Mouse (Mus musculus) frontal cortex, postnatal 10 days (tissue): ENCODE data around the gene Dnajc16.

Source experiments
- DNase-seq, 2 experiments: peaks; one replicate each; pipeline ENCODE4 v3.0.0; 2022; ENCODE audit warnings: low spot score in 2 of 2, mixed read lengths in 1 of 2

Dnajc16 gene

DNA sequence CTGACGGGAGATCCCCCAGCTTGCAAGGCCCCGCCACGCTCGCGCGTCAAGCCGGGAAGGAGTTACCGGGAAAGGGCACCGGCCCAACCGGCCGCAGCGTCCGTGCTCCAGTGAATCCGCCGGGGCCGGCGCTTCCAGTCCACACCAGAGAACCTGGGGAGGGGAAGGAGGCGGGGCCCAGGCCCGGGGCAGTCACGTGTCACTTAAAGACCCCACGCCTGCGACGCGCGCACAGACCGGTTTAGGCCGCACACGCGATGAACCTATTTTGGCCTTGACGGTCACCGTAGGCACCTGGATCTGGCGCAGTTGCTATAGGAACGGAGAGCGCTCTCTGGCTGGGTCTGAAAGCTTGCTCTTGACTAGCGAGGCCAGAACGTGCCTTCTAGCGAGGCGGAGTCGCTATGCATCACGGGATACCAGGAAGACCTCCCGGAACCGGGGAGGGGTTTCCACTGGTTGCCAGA, at the start of gene Dnajc16:
Dnajc16 (minus strand) TSS at position 408 of the 467 bp plus-strand sequence.
- DNase-seq: peak; percentile 97 to 98

DNA sequence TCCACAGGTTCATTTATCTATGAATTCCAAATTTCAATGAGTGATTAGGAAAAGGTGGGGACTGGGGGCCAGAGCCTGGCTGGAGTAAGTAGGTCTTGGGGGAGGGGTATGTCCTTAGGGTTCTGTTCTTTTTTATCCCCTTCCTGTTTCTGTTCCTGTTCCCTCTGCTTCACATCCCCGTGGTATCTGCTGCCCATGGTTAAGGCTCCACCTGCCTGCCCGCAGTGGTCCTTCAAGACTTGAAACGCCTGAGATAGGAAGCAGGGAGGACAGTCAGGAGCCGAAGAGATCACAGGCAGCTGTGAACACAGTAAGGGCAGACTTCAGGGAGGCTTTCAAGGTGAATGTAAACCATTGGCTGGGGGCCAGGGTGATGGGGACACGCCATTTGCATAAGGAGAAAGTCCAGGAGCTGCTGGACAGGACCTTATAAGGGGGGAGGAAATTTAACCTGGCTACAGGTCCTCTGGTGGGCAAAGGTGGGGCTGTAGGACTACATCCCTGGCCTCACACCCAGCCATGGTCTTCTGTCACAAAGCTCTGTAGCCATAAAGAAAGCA, 43.9 kb upstream of the Dnajc16 start:
- no peak for DNase-seq

DNA sequence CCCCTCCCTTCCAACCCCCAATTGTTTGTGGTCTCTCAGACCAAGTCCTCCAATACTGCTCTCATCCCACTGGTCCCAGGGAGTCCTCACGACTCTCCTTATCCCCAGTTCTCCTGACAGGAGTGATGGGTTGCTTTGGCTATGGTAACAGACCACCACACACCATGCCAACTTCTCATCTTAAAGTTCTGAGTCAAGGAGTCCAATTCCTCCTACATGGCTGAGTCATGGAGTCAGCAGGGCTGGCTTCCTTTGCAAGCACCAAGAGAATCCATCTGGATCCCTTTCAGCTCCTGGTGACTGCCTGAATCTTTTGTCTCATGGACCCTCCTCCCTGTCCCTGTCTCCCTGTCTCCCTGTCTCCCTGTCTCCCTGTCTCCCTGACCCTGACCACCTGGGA, 43.2 kb upstream of the Dnajc16 start:
- no peak for DNase-seq

GRCm38 (mm10) chr4:141831361-141831760, 40.6 kb upstream of the Dnajc16 start:
- DNase-seq: no peak

DNA sequence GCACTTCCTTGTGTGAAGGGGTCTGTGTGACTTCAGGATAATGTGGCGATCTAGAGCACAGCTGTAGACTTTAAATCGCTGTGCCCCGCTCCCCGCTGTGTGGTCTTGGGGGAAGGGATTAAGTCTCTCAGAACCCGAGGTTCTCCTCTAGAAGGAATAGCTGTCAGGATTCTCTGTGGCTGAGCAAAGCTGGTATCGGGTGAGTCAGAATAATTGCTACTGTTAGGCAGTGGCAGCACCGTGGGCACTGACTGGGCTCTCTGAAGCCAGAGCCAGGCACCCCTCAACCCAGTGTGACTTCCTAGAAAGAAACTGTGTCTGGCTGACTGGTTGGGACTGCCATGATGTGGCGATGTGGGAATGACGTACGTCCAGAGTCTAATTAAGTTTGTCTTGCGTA, 39.6 kb upstream of the Dnajc16 start:
- DNase-seq: no peak

DNA sequence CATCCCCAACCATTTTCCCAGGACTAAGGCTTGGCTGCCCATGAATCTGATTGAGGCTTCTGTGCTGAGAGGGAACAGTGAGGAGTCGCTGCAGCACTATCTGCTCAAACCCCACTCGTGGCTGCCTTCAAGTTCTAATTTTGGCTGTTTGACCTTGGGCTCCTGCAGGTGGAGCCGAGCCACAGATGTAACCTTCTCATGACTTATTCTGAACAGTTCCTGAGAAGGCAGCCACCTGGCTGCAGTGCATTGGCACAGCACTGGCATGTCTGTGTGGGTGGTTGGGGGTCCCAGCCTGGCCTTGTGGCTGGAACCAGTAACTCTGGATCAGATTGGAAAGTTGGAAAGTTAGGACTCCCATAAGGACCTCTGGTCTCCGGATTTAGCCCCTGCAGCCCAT, 37.4 kb upstream of the Dnajc16 start:
- no peak for DNase-seq

DNA sequence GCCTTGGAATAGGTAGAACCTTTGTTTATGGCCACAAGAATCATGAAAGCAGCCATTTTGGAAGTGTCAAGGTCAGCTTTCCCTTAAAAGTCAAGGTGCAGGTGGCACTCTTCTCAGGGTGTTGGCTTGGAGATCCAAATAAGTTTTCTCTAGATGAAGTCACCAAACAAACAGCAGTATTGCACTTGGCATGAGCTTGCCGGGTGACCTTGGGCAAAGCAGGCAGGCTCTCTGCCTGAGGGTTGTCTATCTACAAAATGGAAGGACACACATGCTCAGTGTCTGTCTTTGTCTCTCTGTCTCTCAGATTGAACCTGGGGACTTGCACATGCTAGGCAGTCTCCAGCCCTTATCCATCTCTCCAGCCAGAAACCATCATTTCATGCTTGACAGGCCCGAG, 36.7 kb upstream of the Dnajc16 start:
- no peak for DNase-seq

- no peak for DNase-seq
Observed at GRCm38 (mm10) chr4:141826060-141826459, 35.3 kb upstream of the Dnajc16 start, which contains the start of gene Cela2a. Gene Cela2a (minus strand): TSS chr4:141826160.

- no peak for DNase-seq
Observed at GRCm38 (mm10) chr4:141822979-141823378, 32.2 kb upstream of the Dnajc16 start.

- no peak for DNase-seq
Observed at GRCm38 (mm10) chr4:141822089-141822488, 31.4 kb upstream of the Dnajc16 start.

DNA sequence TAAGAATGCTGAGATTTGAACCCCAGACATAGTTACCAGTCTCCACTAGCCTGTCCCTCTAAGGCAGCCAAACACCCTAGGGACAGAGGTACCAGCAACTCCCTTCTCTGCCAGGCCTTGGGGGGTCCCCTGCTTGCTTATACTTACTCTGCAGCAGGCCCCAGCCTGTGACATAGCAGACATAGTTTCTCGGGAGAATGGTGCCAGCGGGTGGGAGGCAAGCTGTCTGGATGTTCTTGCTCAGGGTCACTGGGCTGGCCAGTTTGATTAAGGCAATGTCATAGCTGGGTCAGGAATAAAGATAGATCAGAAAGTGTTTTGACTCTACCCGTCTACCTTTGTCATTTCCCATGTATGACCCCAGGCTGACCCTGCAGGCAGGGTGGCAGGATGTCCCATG, 30.4 kb upstream of the Dnajc16 start:
- no peak for DNase-seq

GRCm38 (mm10) chr4:141819316-141819715, 28.6 kb upstream of the Dnajc16 start:
- DNase-seq: no peak

DNA sequence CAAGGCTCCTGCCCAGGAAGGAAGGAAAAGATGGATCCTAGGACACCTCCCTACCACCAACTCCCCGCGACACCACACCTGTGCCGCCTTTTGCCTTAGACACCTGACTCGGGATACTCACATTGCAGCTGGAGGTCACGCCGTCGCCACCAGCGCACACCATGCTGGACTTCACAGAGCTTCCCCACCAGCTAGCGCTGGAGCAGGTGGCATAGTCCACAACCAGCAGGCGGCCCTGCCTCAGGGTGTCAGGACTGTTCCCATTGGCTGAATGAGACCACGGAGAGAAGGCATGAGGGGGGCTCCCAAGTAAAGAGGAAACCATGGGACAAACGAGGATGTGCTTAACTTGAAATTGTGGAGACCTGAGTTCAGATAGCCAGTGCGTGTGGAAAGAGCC, 28.1 kb upstream of the Dnajc16 start:
- no peak for DNase-seq

- DNase-seq: no peak
Observed at GRCm38 (mm10) chr4:141817706-141818105, 27.0 kb upstream of the Dnajc16 start.

DNA sequence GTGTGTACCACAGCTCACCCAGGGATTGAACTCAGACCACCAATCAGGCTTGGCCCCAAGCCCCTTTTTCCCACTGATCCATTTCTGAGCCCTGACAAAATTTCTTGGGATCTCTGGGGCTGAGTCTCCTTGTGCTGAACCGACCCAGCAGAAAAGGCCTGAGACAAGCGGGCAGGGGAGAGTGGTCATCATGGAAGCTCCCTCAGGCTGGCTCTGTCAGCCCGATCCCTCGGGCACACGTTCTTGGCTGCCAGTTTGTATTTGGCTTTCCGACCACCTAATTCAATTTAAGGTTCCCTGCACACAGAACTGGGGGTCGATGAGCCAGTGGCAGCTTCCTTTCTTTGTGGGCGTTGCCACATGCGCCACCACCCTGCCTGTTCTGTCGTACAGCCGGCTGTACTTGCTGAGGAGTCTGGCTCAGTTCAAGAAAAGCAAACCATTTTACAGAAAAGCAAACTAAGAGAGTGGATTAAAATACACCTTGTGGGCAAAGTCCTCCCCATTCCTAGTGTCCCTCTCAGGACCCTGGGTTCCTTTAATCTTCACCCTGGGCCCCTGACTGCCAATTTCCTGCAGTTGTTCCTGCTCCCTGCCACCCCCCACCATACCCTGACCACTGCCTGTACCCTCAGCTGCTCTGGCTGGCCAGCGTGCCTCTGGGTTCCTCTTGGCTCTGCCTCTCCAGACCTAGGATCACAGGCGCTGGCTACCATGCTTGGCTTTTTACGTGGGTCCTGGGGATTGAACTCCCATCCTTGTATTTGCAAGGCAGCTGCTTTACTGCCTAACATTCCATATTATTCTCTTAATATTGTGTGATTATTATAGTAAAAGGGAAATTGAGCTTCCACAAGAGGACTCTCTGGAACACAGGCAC, 26.3 kb upstream of the Dnajc16 start:
- no peak for DNase-seq

- DNase-seq: no peak
Observed at GRCm38 (mm10) chr4:141816267-141816666, 25.5 kb upstream of the Dnajc16 start.

GRCm38 (mm10) chr4:141811375-141811774, 20.6 kb upstream of the Dnajc16 start:
- DNase-seq: no peak

GRCm38 (mm10) chr4:141810975-141811374, 20.2 kb upstream of the Dnajc16 start:
- DNase-seq: no peak

- DNase-seq: no peak
Observed at GRCm38 (mm10) chr4:141809850-141810464, 19.2 kb upstream of the Dnajc16 start.

DNA sequence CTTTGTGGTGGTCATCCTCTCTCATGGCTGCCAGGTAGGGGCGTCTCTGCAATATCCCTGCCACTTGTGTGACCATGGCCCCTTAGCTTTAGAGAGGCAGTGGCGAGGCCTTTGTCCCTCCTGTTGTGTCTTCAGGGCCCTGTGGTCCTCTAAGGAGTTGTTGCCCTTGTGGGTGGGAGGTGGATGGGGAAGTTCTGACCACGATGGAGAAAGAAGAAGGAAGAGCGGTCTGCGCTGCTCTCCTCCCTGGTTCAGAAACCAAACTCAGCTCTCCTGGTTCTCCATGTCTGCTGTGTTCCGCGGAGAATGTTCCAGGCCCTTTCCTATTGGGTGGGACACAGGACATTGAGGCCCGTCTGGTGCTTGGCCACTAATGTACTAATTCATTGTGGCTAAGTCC, 15.2 kb upstream of the Dnajc16 start:
- DNase-seq: no peak

GRCm38 (mm10) chr4:141804105-141804504, 13.4 kb upstream of the Dnajc16 start:
- DNase-seq: no peak

GRCm38 (mm10) chr4:141797545-141797944, 6.8 kb upstream of the Dnajc16 start:
- no peak for DNase-seq

DNA sequence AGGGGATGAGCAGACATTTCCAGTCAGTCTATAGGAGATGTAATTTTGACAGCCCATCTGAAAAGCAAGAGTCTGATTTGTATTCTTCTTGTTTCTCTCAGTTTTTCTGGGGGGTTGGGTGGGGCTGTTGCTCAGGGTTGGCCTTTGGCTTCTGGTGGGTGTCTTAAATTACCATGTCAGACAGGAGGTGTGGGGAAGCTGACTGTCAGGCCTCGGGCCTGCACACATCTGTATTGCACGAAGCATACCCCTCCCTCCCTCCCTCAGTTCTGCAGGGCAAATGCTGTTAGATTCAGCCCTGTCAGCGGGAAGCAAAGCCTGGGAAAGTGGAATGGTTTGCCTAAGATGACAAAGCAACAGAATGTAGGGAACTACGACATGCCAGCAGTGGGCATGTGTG, 6.2 kb upstream of the Dnajc16 start:
- no peak for DNase-seq
